Mouse (Mus musculus) testis, postnatal 14 days (tissue): ENCODE results near the gene Zbtb48.
"Not testable (repeated sequence)": the region's sequence is repeated elsewhere in the genome, so short reads cannot be mapped to it uniquely, and the experiment has no call there.

Experiments used
- DNase-seq: peaks from one replicate; pipeline ENCODE4 v3.0.0; 2021; ENCODE audit warnings: low spot score

Gene Zbtb48

GRCm38 (mm10) chr4:152027524-152027923, at the start of gene Zbtb48:
Zbtb48 (minus strand) TSS chr4:152027671.
- DNase-seq = peak; percentile 96

GRCm38 (mm10) chr4:152077191-152077590, 49.7 kb upstream of the Zbtb48 start:
- no peak for DNase-seq

- DNase-seq = no peak
These were observed 47.1 kb upstream of the Zbtb48 start for GRCm38 (mm10) chr4:152074548-152074947.

- DNase-seq = no peak
These were observed 46.2 kb upstream of the Zbtb48 start for GRCm38 (mm10) chr4:152073715-152074114.

- DNase-seq = no peak
These were observed 45.2 kb upstream of the Zbtb48 start for GRCm38 (mm10) chr4:152072655-152073054.

- no peak for DNase-seq
These were observed 44.7 kb upstream of the Zbtb48 start, which contains the start of gene Plekhg5 for GRCm38 (mm10) chr4:152072121-152072601. Plekhg5 (plus strand) TSS chr4:152072498.

- DNase-seq = no peak
These were observed 43.3 kb upstream of the Zbtb48 start for GRCm38 (mm10) chr4:152070494-152071396.

GRCm38 (mm10) chr4:152069245-152069644, 41.8 kb upstream of the Zbtb48 start:
- no peak for DNase-seq

- no peak for DNase-seq
These were observed 40.8 kb upstream of the Zbtb48 start for GRCm38 (mm10) chr4:152068166-152068724.

GRCm38 (mm10) chr4:152067280-152067679, 39.8 kb upstream of the Zbtb48 start:
- no peak for DNase-seq

GRCm38 (mm10) chr4:152062390-152063110, 35.1 kb upstream of the Zbtb48 start:
- DNase-seq = no peak

GRCm38 (mm10) chr4:152044609-152045008, 17.1 kb upstream of the Zbtb48 start:
- no peak for DNase-seq

GRCm38 (mm10) chr4:152043171-152043570, 15.7 kb upstream of the Zbtb48 start:
- no peak for DNase-seq

- no peak for DNase-seq
These were observed 14.6 kb upstream of the Zbtb48 start for GRCm38 (mm10) chr4:152041924-152042641.

GRCm38 (mm10) chr4:152039831-152040310, 12.4 kb upstream of the Zbtb48 start:
- DNase-seq = no peak

- peak; percentile 92 for DNase-seq
These were observed 11.7 kb upstream of the Zbtb48 start, which contains the start of gene Nol9 for GRCm38 (mm10) chr4:152038985-152039830. Nol9 (plus strand) TSS chr4:152039321.

GRCm38 (mm10) chr4:152038225-152038984, 10.9 kb upstream of the Zbtb48 start, which contains the start of gene Tas1r1:
Tas1r1 (minus strand) TSS chr4:152038568.
- no peak for DNase-seq

- not testable (repeated sequence) for DNase-seq
These were observed 9.0 kb upstream of the Zbtb48 start for GRCm38 (mm10) chr4:152036464-152036863.

- no peak for DNase-seq
These were observed 5.5 kb upstream of the Zbtb48 start for GRCm38 (mm10) chr4:152032922-152033321.

- no peak for DNase-seq
These were observed 2.5 kb upstream of the Zbtb48 start for GRCm38 (mm10) chr4:152029997-152030396.
